Mouse (Mus musculus): ENCODE measurements at regions not wholly inside any gene's neighbourhood (a gene's known extent, or its start where the extent isn't known, plus 50 kb on each side); places are given as distances from the start of the nearest gene placed in this dataset.
A peak's percentile ranks its signal among the peaks of the same experiment; 100 is the strongest.
"Not testable (repeated sequence)": the region's sequence is repeated elsewhere in the genome, so short reads cannot be mapped to it uniquely, and the experiment has no call there.

DNA sequence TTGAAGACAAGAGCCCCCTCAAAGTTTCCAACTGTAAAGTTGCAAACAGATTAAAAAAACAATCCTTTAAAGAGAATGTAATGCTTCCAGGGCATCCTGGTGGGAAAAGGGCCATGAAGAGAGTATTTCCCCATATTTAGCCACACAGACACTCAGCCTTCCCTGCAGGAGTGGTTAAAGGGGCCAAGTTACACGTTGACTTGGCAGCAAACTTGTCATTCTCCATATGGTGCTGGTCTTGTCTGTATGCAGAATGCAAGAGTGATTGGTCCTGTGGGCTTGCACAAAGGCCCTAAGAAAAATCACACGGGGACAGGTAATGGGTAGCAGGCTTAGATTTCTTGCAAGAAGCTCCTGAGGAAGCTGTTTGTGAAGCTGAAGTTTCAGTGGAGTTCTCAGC is 325.0 kb downstream of the Sec16b start:
- Histone ChIP-seq H3K9ac (ENCODE audit: low read length) (no peak overlapping the region), H3K36me3 (ENCODE audit: control insufficient read depth, insufficient read depth, low read length) (no peaks in the 10 kb centered on the region), H3K4me2 (ENCODE audit: low read length) (no peak overlapping the region), H3K4me3 (ENCODE audit: low read depth, low read length) (no peak overlapping the region), H3K9me3 (replicated peaks; ENCODE audit: control insufficient read depth, low read length) (no peaks in the 10 kb centered on the region), H3K4me1 (ENCODE audit: control insufficient read depth, insufficient read depth, low read length) (no peaks in the 10 kb centered on the region), H3K27ac (ENCODE audit: low read depth, low read length) (no peak overlapping the region), H3K27me3 (replicated peaks; ENCODE audit: control insufficient read depth, insufficient read depth, low read length) (no peaks in the 10 kb centered on the region)
- DNase-seq (ENCODE audit: low spot score): no peak
- no peak for ATAC-seq
- 48% methylated on average over 2 of the region's 2 CpGs for WGBS

DNA sequence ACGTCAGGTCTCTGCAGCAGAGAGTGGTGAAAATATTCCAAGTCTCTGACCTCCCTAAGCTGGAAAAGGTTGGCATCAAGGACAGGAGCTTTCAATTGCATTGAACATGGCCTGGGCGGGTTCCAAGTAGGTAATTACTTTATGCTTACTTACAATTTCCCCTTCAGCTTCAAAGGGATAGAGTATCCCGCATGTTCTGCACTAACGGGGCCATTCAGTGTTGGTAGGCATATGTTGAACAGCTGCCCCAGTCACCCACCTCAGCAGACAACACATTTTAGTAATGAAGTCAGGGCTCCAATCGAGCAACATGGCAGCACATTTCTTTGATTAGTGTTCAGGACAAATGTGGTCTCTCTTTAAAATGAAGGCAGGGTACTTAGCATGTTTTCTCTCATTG is 366.2 kb downstream of the Sec16b start:
- Histone ChIP-seq H3K4me1 (ENCODE audit: control insufficient read depth, insufficient read depth, low read length) (no peaks in the 10 kb centered on the region), H3K27me3 (replicated peaks; ENCODE audit: control insufficient read depth, insufficient read depth, low read length) (no peaks in the 10 kb centered on the region), H3K4me2 (ENCODE audit: low read length) (no peak overlapping the region), H3K36me3 (ENCODE audit: control insufficient read depth, insufficient read depth, low read length) (no peaks in the 10 kb centered on the region), H3K27ac (ENCODE audit: low read depth, low read length) (no peak overlapping the region), H3K4me3 (ENCODE audit: low read depth, low read length) (no peak overlapping the region), H3K9me3 (replicated peaks; ENCODE audit: control insufficient read depth, low read length) (no peaks in the 10 kb centered on the region), H3K9ac (ENCODE audit: low read length) (no peak overlapping the region)
- peak; percentile 25 for DNase-seq (ENCODE audit: low spot score)
- 31% methylated on average over 5 of the region's 5 CpGs for WGBS
- ATAC-seq: peak; percentile 58; the same call in 1 of the 2 replicates

DNA sequence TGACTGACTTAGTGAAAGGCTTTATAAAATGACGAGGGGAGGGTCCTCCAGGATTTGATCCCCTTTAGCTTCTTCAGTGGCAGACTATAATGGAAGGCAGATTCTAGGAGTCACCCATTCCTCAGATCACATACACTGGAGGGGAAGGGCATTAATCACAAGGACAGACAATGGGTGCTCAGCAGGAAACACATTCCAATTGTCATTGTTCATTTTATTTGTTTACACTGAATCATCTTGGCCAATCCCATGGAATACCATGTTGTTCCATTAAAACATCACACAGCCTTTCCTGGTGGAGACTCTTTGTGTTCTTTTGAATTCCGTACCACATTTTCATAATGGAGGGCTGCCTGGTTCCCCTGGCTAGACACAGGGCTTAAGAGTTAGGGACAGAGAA is 368.5 kb downstream of the Sec16b start:
- WGBS: 71% methylated on average over 2 of the region's 2 CpGs
- Histone ChIP-seq H3K9ac (ENCODE audit: low read length) (no peak overlapping the region), H3K4me2 (ENCODE audit: low read length) (no peak overlapping the region), H3K4me1 (ENCODE audit: control insufficient read depth, insufficient read depth, low read length) (no peaks in the 10 kb centered on the region), H3K4me3 (ENCODE audit: low read depth, low read length) (no peak overlapping the region), H3K36me3 (ENCODE audit: control insufficient read depth, insufficient read depth, low read length) (no peaks in the 10 kb centered on the region), H3K9me3 (replicated peaks; ENCODE audit: control insufficient read depth, low read length) (no peaks in the 10 kb centered on the region), H3K27me3 (replicated peaks; ENCODE audit: control insufficient read depth, insufficient read depth, low read length) (no peaks in the 10 kb centered on the region), H3K27ac (ENCODE audit: low read depth, low read length) (no peak overlapping the region)
- ATAC-seq (no peak), DNase-seq (ENCODE audit: low spot score) (no peak)

DNA sequence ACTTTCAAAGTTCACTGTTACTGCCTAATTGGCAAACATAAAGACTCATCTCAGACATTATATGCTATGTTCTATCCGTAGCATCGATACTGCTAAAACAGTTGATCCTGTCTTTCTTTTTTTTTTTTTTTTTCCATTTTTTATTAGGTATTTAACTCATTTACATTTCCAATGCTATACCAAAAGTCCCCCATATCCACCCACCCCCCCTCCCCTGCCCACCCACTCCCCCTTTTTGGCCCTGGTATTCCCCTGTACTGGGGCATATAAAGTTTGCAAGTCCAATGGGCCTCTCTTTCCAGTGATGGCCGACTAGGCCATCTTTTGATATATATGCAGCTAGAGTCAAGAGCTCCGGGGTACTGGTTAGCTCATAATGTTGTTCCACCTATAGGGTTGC is 370.6 kb downstream of the Sec16b start:
- not testable (repeated sequence) for H3K9me3 ChIP-seq (replicated peaks; ENCODE audit: control insufficient read depth, low read length); H3K4me1 ChIP-seq (ENCODE audit: control insufficient read depth, insufficient read depth, low read length); H3K4me3 ChIP-seq (ENCODE audit: low read depth, low read length); DNase-seq (ENCODE audit: low spot score); H3K36me3 ChIP-seq (ENCODE audit: control insufficient read depth, insufficient read depth, low read length); H3K9ac ChIP-seq (ENCODE audit: low read length); H3K27me3 ChIP-seq (replicated peaks; ENCODE audit: control insufficient read depth, insufficient read depth, low read length); H3K4me2 ChIP-seq (ENCODE audit: low read length); H3K27ac ChIP-seq (ENCODE audit: low read depth, low read length)
- ATAC-seq: peak; percentile 60; the same call in 1 of the 2 replicates
- WGBS: 96% methylated on average over 2 of the region's 4 CpGs

DNA sequence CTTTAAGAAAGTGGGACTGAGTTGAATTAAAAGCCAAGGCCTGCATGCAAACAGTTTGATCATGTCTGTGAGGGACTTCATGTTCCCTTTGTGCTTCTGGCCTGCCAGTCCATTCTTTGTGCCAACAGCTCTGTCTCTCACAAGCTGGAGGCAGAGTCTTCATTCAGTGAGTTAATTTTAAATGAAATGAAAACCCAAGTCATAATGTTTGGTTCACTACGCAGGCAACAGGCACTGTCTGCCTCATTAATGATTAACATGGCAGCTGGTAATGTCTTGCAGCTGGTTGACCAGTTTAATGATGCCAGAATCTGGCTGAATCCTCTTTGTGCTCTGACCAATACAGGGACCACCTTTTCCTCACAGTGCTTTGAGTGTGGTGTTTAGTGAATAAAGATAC is 380.6 kb downstream of the Sec16b start:
- Histone ChIP-seq H3K36me3 (ENCODE audit: control insufficient read depth, insufficient read depth, low read length) (no peaks in the 10 kb centered on the region), H3K4me1 (ENCODE audit: control insufficient read depth, insufficient read depth, low read length) (no peaks in the 10 kb centered on the region), H3K4me2 (ENCODE audit: low read length) (no peak overlapping the region), H3K27me3 (replicated peaks; ENCODE audit: control insufficient read depth, insufficient read depth, low read length) (no peaks in the 10 kb centered on the region), H3K4me3 (ENCODE audit: low read depth, low read length) (no peak overlapping the region), H3K27ac (ENCODE audit: low read depth, low read length) (no peak overlapping the region), H3K9ac (ENCODE audit: low read length) (no peak overlapping the region), H3K9me3 (replicated peaks; ENCODE audit: control insufficient read depth, low read length) (no peaks in the 10 kb centered on the region)
- DNase-seq (ENCODE audit: low spot score) (peak; percentile 46), ATAC-seq (no peak)
- 20% methylated on average over 1 of the region's 1 CpGs for WGBS

DNA sequence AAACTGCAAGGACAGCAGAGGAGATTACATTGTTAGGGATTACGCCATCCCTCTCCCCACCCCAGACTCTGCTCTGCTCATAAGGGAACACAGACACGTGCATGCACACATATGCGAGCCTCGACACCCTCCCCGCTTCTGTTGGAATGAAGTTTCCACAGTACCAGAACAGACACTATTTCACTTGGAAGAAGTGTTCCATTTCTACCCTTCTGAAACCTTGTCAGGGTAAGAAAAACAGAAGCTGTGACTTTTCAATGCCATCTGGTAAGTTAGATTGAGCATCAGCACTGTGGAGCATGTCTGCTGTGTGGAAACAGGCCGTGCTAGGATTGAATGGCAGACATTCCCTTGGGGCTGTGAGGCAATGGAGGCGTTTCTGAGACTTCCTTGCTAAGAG is 382.0 kb downstream of the Sec16b start:
- Histone ChIP-seq H3K27ac (ENCODE audit: low read depth, low read length) (peak overlapping the region; percentile 65; the same call in 1 of the 2 replicates), H3K36me3 (ENCODE audit: control insufficient read depth, insufficient read depth, low read length) (no peaks in the 10 kb centered on the region), H3K9me3 (replicated peaks; ENCODE audit: control insufficient read depth, low read length) (no peaks in the 10 kb centered on the region), H3K4me3 (ENCODE audit: low read depth, low read length) (no peak overlapping the region), H3K4me1 (ENCODE audit: control insufficient read depth, insufficient read depth, low read length) (no peaks in the 10 kb centered on the region), H3K9ac (ENCODE audit: low read length) (no peak overlapping the region), H3K4me2 (ENCODE audit: low read length) (no peak overlapping the region), H3K27me3 (replicated peaks; ENCODE audit: control insufficient read depth, insufficient read depth, low read length) (no peaks in the 10 kb centered on the region)
- peak; percentile 77 for DNase-seq (ENCODE audit: low spot score)
- 78% methylated on average over 7 of the region's 7 CpGs for WGBS
- peak; percentile 82; the same call in 1 of the 2 replicates for ATAC-seq

DNA sequence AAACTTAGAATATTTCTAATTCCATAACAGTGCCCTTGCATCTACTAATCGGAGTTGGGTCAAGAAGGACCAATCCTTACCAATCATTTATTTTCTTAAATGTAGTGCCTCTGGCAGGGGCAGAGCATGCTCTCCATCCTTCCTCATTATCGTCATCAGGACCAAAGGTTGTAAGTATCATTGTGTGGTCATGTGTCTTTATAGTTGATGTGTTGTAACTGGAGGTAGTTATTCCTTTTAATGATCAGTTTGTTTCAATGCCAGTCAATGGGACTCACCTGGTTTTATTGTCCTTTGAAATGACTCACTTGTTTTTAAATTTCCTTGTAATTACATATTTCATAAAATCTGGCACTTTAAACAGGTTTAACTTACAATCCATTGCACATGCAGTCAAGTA is 399.6 kb downstream of the Sec16b start:
- Histone ChIP-seq H3K4me1 (ENCODE audit: control insufficient read depth, insufficient read depth, low read length) (no peaks in the 10 kb centered on the region), H3K9ac (ENCODE audit: low read length) (no peak overlapping the region), H3K4me3 (ENCODE audit: low read depth, low read length) (no peak overlapping the region), H3K9me3 (replicated peaks; ENCODE audit: control insufficient read depth, low read length) (no peaks in the 10 kb centered on the region), H3K27ac (ENCODE audit: low read depth, low read length) (no peak overlapping the region), H3K36me3 (ENCODE audit: control insufficient read depth, insufficient read depth, low read length) (no peaks in the 10 kb centered on the region), H3K27me3 (replicated peaks; ENCODE audit: control insufficient read depth, insufficient read depth, low read length) (no peaks in the 10 kb centered on the region), H3K4me2 (ENCODE audit: low read length) (no peak overlapping the region)
- WGBS: 90% methylated on average over 2 of the region's 2 CpGs
- ATAC-seq (no peak), DNase-seq (ENCODE audit: low spot score) (no peak)

DNA sequence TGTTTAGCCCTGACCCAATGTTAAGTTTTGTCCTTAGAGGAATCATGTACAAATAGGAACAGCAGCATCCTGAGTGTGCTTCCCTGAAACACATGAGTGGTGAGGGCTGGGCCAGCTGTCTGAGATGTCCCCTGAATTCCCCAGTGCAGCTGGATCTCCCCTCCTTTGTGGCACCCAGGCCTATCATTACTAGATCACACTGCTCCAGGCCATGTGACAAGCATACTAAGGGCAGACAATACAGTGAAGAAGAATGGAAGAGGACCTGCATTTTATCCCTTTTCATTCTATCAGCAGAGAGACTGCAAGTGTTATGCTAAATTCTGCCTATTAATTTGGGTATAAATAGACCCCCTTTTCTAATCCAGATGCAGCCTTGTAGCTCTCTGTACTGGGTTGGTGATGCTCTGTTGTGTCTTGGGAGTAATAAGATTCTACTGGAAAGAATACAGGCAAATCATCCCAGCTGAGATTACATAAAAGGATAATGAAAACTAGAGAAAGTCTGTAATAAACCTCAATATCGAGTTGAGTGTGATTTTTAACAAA is 418.3 kb downstream of the Brinp2 start:
- H3K36me3 ChIP-seq (ENCODE audit: control insufficient read depth, insufficient read depth, low read length): no peaks in the 10 kb centered on the region
- peak overlapping the region; percentile 67; the same call in 1 of the 2 replicates for H3K27ac ChIP-seq (ENCODE audit: low read depth, low read length)
- H3K9ac ChIP-seq (ENCODE audit: low read length): no peak overlapping the region
- no peaks in the 10 kb centered on the region for H3K27me3 ChIP-seq (replicated peaks; ENCODE audit: control insufficient read depth, insufficient read depth, low read length)
- peak; percentile 73 for DNase-seq (ENCODE audit: low spot score)
- H3K4me3 ChIP-seq (ENCODE audit: low read depth, low read length): no peak overlapping the region
- H3K4me2 ChIP-seq (ENCODE audit: low read length): no peak overlapping the region
- peaks cover 22% of the 10 kb centered on the region for H3K4me1 ChIP-seq (ENCODE audit: control insufficient read depth, insufficient read depth, low read length)
- H3K9me3 ChIP-seq (replicated peaks; ENCODE audit: control insufficient read depth, low read length): no peaks in the 10 kb centered on the region
- peak; percentile 76 for ATAC-seq
- WGBS: 29% methylated on average over 1 of the region's 1 CpGs

DNA sequence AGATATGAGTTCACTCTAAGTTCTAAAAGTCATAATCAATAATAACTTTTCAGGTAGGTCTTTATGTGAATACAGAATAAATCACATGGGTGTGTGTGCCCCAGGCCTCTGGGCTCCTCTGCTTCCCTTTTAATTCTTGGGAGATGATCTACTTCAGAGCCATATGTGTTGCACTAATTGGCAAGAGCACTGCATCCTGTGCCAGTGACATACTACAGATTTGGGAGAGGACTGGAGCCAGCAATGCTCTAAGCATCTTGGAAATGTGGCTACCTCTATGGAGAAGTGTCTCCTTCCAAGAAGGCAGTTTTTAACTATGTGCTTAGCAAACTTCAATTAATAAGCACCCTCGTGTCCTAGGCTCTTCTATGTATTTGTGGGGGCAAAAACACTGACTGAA is 416.6 kb downstream of the Brinp2 start:
- H3K27ac ChIP-seq (ENCODE audit: low read depth, low read length): peak overlapping the region; percentile 85; the same call in 1 of the 2 replicates
- WGBS: 55% methylated on average over 1 of the region's 1 CpGs
- peak; percentile 78 for DNase-seq (ENCODE audit: low spot score)

More for the DNA sequence above, 416.6 kb downstream of the Brinp2 start:
- no peak overlapping the region for H3K4me3 ChIP-seq (ENCODE audit: low read depth, low read length)
- no peaks in the 10 kb centered on the region for H3K27me3 ChIP-seq (replicated peaks; ENCODE audit: control insufficient read depth, insufficient read depth, low read length)
- no peaks in the 10 kb centered on the region for H3K9me3 ChIP-seq (replicated peaks; ENCODE audit: control insufficient read depth, low read length)
- peaks cover 22% of the 10 kb centered on the region for H3K4me1 ChIP-seq (ENCODE audit: control insufficient read depth, insufficient read depth, low read length)
- ATAC-seq: peak; percentile 53; the same call in 1 of the 2 replicates
- H3K36me3 ChIP-seq (ENCODE audit: control insufficient read depth, insufficient read depth, low read length): no peaks in the 10 kb centered on the region
- H3K9ac ChIP-seq (ENCODE audit: low read length): no peak overlapping the region
- no peak overlapping the region for H3K4me2 ChIP-seq (ENCODE audit: low read length)
